ENCODE assay signal across 16 mouse cellular contexts in genomic region chr9:57954962-57955744, GRCm38 (mm10). TPM values are rescaled to one million over a fixed set of nuclear protein-coding genes. Genes with fewer than 3 reads are reported as not detected.
DNase-seq lines count a peak whose midpoint lies in the region; ATAC-seq and TF ChIP-seq lines count a peak whose summit lies in the region.
"Had no signal": no experiment of that assay in that cellular context is flagged by ENCODE, and none has a peak within 500 bp of the region (broad histone marks: within the 10 kb centered on the region; RNA-seq: fewer than 3 reads in every experiment).

No protein-coding gene starts in this region.

- no peak overlapping the region for H3K9ac ChIP-seq in kidney, embryonic 14.5 days (ENCODE audit: low read depth, low read length)
- H3K9ac ChIP-seq: limb, embryonic 15.5 days had no signal

- intact Hi-C loops in gastrocnemius, adult 2 months (cut with DNase I): no loop called here

- peak overlapping the region; percentile 90 for H3K27ac ChIP-seq in gastrocnemius, adult 2 months
- H3K27ac ChIP-seq in testis, adult 2 months (ENCODE audit: control insufficient read depth, insufficient read depth, low read depth, low read length): peak overlapping the region; percentile 27
- no peak overlapping the region for H3K27ac ChIP-seq in kidney, embryonic 14.5 days (ENCODE audit: low read depth, low read length)
- H3K27ac ChIP-seq: heart, embryonic 10.5 days; limb, embryonic 15.5 days had no signal

- DNase-seq in gastrocnemius, adult 2 months: no peak
- no peak for DNase-seq in gastrocnemius, postnatal 10 days
- DNase-seq in testis, postnatal 14 days (ENCODE audit: low spot score): no peak
- DNase-seq in adrenal gland, adult 8-10 months: peak; percentile 64
- peak; percentile 77 for DNase-seq in splenic B cell, adult 2 months (ENCODE audit: low read depth, low spot score)
- no peak for DNase-seq in cerebellum, postnatal 4 days (ENCODE audit: low spot score in 2 of 2)
- DNase-seq: cerebellum, adult 18-20 months; embryo, embryonic 11 days; kidney, postnatal 25 days; lung, adult 2 months had no signal

- no peak overlapping the region for H3K4me3 ChIP-seq in gastrocnemius, adult 2 months
- no peak overlapping the region for H3K4me3 ChIP-seq in testis, adult 2 months (ENCODE audit: control insufficient read depth, low read depth, low read length)
- no peak overlapping the region for H3K4me3 ChIP-seq in kidney, embryonic 14.5 days (ENCODE audit: low read length)
- H3K4me3 ChIP-seq: heart, embryonic 10.5 days; limb, embryonic 15.5 days had no signal

- WGBS in kidney, embryonic 14.5 days: 90% methylated on average over 12 of the region's 12 CpGs

- no peaks in the 10 kb centered on the region for H3K27me3 ChIP-seq in testis, adult 2 months (ENCODE audit: control insufficient read depth, insufficient read depth, low read length)
- H3K27me3 ChIP-seq in splenic B cell, adult 2 months (ENCODE audit: control insufficient read depth, insufficient read depth, low read length, poor library complexity, severe bottlenecking): no peaks in the 10 kb centered on the region
- no peaks in the 10 kb centered on the region for H3K27me3 ChIP-seq in kidney, embryonic 14.5 days (ENCODE audit: control insufficient read depth, insufficient read depth, low read length)

- no peak overlapping the region for H3K4me2 ChIP-seq in kidney, embryonic 14.5 days (replicated peaks; ENCODE audit: low read depth, low read length)
- H3K4me2 ChIP-seq: limb, embryonic 15.5 days had no signal

- H3K36me3 ChIP-seq in testis, adult 2 months (ENCODE audit: control insufficient read depth, insufficient read depth, low read length): no peaks in the 10 kb centered on the region
- no peaks in the 10 kb centered on the region for H3K36me3 ChIP-seq in splenic B cell, adult 2 months (ENCODE audit: control insufficient read depth, insufficient read depth, low read length, poor library complexity, severe bottlenecking)
- no peaks in the 10 kb centered on the region for H3K36me3 ChIP-seq in kidney, embryonic 14.5 days (ENCODE audit: control insufficient read depth, insufficient read depth, low read length)
- H3K36me3 ChIP-seq: heart, embryonic 10.5 days; limb, embryonic 15.5 days had no signal

- H3K4me1 ChIP-seq in testis, adult 2 months (ENCODE audit: control insufficient read depth, insufficient read depth, low read length): peaks cover 5% of the 10 kb centered on the region
- no peaks in the 10 kb centered on the region for H3K4me1 ChIP-seq in kidney, embryonic 14.5 days (ENCODE audit: control insufficient read depth, insufficient read depth, low read length)

- no peak for ATAC-seq in kidney, embryonic 14.5 days (ENCODE audit: low FRiP score, low TSS enrichment)
- ATAC-seq: inflammation-experienced regulatory T-cells, adult 6 months had no signal

- TF ChIP-seq CTCF in gastrocnemius, adult 2 months (IDR thresholded peaks at IDR 0.05): no peak
- TF ChIP-seq CTCF in testis, adult 2 months (IDR thresholded peaks at IDR 0.05; ENCODE audit: control insufficient read depth, insufficient read depth, insufficient replicate concordance, low read depth, low read length): no peak

- no peaks in the 10 kb centered on the region for H3K9me3 ChIP-seq in kidney, embryonic 14.5 days (ENCODE audit: control insufficient read depth, low read length)
- H3K9me3 ChIP-seq: heart, embryonic 10.5 days; limb, embryonic 15.5 days had no signal

- 0 out of 2 replicates have a peak, but pooled peaks have one; percentile 19 for TF ChIP-seq POLR2A in testis, adult 2 months (IDR thresholded peaks at IDR 0.05; ENCODE audit: control insufficient read depth, low read depth, low read length)

RNA-seq across cellular contexts. Expression of gene Sema7a, which starts 15.2 kb away (rescaled TPM):
- 10 to 100 TPM in 1 of 2 experiments, 1 to 10 TPM in 1; 9.0 to 14.4 TPM for total RNA-seq in gastrocnemius, adult 2 months (2021)
- 10 to 100 TPM; 15.7 to 18.5 TPM for total RNA-seq in gastrocnemius, postnatal 10 days (2021)
- polyA plus RNA-seq in testis, adult 2 months (2012; rRNA removed): 23.7 and 27.9 TPM in 2 replicates
- total RNA-seq in adrenal gland, adult 8-10 months (2022): 10 to 100 TPM in 3 of 4 experiments, 1 to 10 TPM in 1; 9.5 to 23.8 (median 17.6) TPM
- polyA plus RNA-seq in kidney, embryonic 14.5 days (2014; fragmentation: Nextera tagmentation; extraction: Ambion mirVana): 0.93 TPM in 2 replicates
- total RNA-seq: megakaryocyte-erythroid progenitor cell, adult 5-6 weeks had no signal

RNA-seq across cellular contexts. Expression of gene Ubl7, which starts 44.4 kb away (rescaled TPM):
- total RNA-seq in gastrocnemius, adult 2 months (2021): 10 to 100 TPM; 81.3 to 82.1 TPM
- 10 to 100 TPM; 48.7 to 49.2 TPM for total RNA-seq in gastrocnemius, postnatal 10 days (2021)
- 714 and 753 TPM in 2 replicates for polyA plus RNA-seq in testis, adult 2 months (2012; rRNA removed)
- total RNA-seq in adrenal gland, adult 8-10 months (2022): 10 to 100 TPM; 85.6 to 97.1 (median 88.7) TPM
- polyA plus RNA-seq in kidney, embryonic 14.5 days (2014; fragmentation: Nextera tagmentation; extraction: Ambion mirVana): 106 and 108 TPM in 2 replicates

RNA-seq across cellular contexts. Expression of gene Cyp11a1, which starts 51.1 kb away (rescaled TPM):
- total RNA-seq in gastrocnemius, adult 2 months (2021): under 1 TPM in 1 of 2 experiments, not detected in 1; 0.10 TPM
- total RNA-seq in gastrocnemius, postnatal 10 days (2021): 1 to 10 TPM; 1.2 to 1.6 TPM
- 90.1 and 93.4 TPM in 2 replicates for polyA plus RNA-seq in testis, adult 2 months (2012; rRNA removed)
- 1,000 to 10,000 TPM; 7,138 to 8,839 (median 8,155) TPM for total RNA-seq in adrenal gland, adult 8-10 months (2022)
- polyA plus RNA-seq in kidney, embryonic 14.5 days (2014; fragmentation: Nextera tagmentation; extraction: Ambion mirVana): 0.47 and 0.87 TPM in 2 replicates
- total RNA-seq: megakaryocyte-erythroid progenitor cell, adult 5-6 weeks had no signal

Comparison
In these comparisons a context has a peak if more than half of its experiments do, and no peak if none do; other contexts are left out.
1. DNase-seq: peak in adrenal gland, adult 8-10 months (single experiment) and splenic B cell, adult 2 months (single experiment); none in gastrocnemius, adult 2 months (single experiment), gastrocnemius, postnatal 10 days (single experiment), testis, postnatal 14 days (single experiment) and cerebellum, postnatal 4 days (0 of 2).
2. RNA of gene Cyp11a1, which starts 51.1 kb away (total RNA-seq): 7,138 to 8,839 TPM in adrenal gland, adult 8-10 months; 1.2 to 1.6 TPM in gastrocnemius, postnatal 10 days and 0.10 TPM in gastrocnemius, adult 2 months; every median in the first group is over 1,000 times any median in the second.